Mouse (Mus musculus) thymus, postnatal 0 days (tissue): ENCODE results near the gene Dhrs4. TPM values are rescaled to one million over a fixed set of nuclear protein-coding genes. Genes with fewer than 3 reads are reported as not detected.

ENCODE experiments used
- DNase-seq: peaks from one replicate; pipeline ENCODE4 v3.0.0-alpha.2; 2015; ENCODE audit warnings: low spot score
- polyA plus RNA-seq: library from polyadenylated mRNA; unstranded; fragments of >200 nt; fragmentation: Nextera tagmentation; extraction: Ambion mirVana; gene quantifications from 2 replicates; pipeline ENCODE4 v1.2.1, GENCODE M21; 2015

The Dhrs4 gene
- polyA plus RNA-seq, 1 experiment from 2014 or later: 63.8 TPM

DNA sequence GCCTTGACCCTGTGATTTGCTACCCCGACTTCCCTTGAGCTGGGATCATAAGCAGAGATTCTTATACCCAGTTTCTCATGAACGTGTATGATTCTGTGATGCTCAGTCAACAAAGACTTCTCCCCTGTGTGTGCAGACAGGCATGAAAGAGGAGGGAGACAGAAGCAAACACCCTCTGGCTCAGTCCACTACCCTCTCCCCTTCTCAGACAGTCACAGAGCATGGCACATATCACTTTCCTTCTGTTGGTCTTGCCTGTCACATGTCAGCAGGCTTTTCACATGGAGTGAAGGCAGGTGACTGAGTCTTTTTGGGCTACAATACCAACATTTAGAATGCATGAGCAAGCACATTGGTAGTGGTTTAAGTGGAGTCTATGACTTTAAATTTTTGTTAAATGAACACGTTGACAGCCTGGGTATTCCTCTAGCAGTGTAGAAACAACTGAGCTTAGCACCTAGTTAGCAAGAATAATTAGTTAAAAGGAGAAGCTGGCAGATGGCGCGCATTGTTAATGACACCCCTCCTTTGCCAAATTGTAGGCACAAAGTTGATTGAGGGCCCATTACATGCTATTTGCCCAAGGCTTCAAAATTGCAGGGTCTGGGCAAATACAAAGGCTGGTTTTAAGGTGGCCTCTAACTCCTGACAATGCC, 6.0 kb downstream of the Dhrs4 start:
- DNase-seq: no peak

- DNase-seq: no peak
Observed at GRCm38 (mm10) chr14:55486836-55487235, 8.3 kb downstream of the Dhrs4 start.

DNA sequence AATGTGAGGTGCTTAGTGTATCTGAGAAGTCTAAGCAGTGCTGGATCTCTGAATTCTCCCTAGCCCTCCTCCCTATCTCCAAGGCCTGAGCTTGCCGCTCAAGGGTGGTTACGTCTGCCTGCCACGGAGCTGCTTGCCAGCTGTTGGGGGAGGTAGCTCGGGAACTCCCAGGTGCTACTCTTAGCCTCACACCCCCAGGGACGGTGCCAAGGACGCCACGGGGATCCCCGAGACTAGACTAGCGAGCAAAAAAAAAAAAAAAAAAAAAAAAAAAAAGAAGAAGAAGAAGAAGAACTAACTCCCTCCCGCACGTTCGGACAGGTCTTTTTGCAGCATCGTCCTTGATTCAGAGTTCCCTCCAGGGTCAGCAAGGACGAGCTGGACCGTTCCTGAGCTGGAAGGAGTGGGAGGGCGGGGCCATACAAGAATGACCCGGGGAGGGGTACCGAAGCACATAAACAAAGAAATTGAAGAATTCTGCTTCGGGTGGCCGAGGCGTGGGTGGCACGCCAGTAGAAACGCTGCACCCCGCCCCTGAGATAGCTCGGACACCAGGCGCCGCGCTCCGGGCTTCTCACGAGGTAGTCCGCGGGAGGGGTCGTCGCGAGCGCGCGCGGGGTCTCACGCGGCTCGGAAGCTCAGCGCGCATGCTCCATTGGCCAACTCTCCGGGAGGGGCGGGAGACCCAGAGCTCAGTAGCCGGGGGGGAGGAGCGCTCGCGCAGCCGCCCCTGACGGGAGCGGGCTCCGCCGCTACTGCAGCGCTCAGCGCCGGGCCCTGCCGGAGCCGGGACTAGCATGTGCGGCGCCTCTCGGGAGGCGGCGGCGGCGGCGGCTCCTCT, 12.0 kb downstream of the Dhrs4 start, which contains the start of gene Carmil3:
Carmil3 (plus strand) TSS at position 291 of the 841 bp plus-strand sequence.
- peak; percentile 73 for DNase-seq

DNA sequence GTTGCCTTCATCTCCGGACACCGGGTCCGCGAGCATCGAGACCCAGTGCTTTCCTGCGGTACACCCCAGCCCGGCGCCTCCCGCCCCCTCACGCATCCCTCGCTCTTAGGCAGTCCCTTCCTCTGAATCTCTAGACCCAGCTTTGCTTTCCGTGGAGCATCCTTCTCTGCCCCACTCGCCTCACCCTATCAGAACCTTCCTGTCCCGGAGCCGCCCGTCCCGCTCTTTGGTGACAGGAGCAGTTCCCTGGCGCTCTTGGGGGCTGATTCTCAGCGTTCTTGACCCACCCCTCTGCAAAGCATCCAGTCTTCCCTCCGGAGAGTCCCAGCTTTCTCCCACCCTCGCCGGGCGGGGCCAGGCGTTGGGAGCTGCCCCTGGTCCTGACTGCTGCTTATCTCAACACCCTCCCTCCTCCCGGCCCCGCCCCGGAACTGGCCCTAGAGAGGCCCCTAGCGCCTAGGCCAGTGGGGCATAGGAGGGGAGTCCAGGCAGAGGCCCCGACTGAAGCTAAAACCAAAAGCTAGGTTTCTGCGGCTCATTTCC, 12.8 kb downstream of the Dhrs4 start:
- DNase-seq: peak; percentile 20

- no peak for DNase-seq
Observed at GRCm38 (mm10) chr14:55492103-55492502, 13.5 kb downstream of the Dhrs4 start.

DNA sequence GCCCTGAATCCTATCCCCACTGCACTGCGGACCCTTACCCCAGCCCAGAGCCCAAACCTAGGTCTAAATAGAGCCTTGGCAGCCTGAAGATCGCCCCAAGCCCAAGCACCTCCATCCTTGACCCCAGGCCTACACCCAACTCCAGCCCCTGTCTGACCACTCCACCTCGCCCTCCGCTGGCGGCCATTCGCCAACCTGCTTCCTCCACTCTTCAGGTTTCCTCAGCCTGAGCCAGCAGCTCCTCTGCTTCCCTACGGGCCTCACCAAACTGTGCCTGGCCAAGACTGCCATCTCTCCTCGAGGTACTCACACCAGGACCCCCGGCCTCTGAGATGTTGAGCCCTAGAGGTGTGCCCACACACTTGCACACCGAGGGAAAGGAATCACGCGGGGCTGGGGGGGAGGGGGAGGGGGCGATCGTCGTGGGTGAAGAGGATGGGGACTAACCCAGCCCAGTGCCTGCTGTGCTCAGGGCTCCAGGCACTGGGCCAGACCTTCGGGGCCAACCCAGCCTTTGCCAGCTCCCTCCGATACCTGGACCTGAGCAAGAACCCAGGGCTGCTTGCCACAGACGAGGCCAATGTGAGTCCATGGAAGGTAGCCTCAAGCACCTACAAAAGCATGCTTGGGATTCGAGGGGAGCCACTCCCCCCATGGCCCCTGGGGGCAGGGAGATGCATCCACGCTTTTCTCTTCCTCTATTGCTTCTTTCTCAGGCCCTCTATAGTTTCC, 17.1 kb downstream of the Dhrs4 start:
- no peak for DNase-seq

DNA sequence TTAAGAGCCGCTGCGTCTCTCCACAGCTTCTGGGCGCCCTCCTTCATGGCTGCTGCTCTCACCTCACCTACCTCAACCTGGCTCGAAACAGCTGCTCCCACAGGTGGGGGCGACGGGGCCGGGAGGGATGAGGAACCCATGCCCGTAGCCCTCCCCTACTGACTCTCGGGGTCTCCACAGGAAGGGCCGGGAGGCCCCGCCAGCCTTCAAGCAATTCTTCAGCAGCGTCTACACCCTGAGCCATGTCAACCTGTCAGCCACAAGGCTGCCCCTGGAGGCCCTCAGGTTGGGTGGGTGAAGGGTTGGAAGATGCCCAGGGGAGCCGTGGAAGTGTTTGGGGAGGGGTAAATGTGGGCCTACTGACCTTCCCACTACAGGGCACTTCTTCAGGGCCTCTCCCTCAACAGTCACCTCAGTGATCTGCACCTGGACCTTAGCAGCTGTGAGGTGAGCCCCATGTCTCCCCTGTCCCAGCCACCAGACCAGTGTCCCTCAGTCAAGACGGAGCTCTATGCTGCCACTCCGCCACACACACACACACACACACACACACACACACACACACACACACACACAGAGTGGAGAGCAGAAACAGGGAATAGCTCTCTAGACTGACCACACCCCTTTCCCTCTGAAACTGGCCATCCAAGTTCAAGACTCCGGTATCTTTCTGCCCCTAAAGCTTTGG, 18.3 kb downstream of the Dhrs4 start:
- DNase-seq: no peak

GRCm38 (mm10) chr14:55497449-55497821, 18.9 kb downstream of the Dhrs4 start:
- DNase-seq: peak; percentile 80

GRCm38 (mm10) chr14:55505612-55506011, 27.1 kb downstream of the Dhrs4 start:
- no peak for DNase-seq

GRCm38 (mm10) chr14:55507801-55508200, 29.2 kb downstream of the Dhrs4 start:
- no peak for DNase-seq

- no peak for DNase-seq
Observed at GRCm38 (mm10) chr14:55509540-55509939, 31.0 kb downstream of the Dhrs4 start.

- DNase-seq: no peak
Observed at GRCm38 (mm10) chr14:55510125-55510731, 31.7 kb downstream of the Dhrs4 start, which contains the start of gene Cpne6. Gene Cpne6 (plus strand): TSS chr14:55510445.

- DNase-seq: no peak
Observed at GRCm38 (mm10) chr14:55511037-55511436, 32.5 kb downstream of the Dhrs4 start.

DNA sequence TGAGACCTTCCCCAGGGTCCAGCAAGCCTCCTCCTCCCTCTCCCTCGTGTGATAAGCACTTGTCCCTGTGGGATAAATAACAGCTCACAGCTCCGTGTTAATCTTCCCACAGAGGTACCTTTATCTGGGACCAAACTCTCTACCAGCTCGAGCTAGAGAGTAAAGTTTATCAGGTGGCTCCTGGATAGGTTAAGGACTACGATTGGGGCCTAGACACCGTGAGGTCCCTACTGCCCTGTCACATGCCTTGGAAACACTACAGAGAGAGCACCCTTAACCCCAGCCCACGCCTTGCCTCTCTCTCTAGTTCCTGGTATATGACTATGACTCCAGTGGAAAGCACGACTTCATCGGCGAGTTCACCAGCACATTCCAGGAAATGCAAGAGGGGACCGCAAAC, 35.4 kb downstream of the Dhrs4 start:
- DNase-seq: no peak

DNA sequence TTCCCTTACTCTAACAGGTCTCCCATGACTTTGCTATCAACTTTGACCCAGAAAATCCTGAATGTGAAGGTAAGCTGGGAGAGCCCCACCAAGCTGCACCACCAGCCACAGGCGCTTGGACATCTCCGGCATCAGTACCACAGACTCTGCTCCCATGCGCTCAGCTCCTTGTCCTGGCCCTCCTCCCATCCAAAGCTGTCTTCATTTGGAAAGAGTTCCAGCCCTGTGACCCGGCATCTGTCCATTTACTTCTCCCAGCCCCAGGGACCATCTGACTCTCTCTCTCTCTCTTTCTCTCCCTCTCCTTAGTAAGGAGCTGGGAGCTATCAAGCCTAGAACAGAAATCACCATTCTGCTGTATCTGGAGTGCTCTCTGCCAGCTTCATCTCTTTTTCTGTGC, 37.3 kb downstream of the Dhrs4 start:
- no peak for DNase-seq

DNA sequence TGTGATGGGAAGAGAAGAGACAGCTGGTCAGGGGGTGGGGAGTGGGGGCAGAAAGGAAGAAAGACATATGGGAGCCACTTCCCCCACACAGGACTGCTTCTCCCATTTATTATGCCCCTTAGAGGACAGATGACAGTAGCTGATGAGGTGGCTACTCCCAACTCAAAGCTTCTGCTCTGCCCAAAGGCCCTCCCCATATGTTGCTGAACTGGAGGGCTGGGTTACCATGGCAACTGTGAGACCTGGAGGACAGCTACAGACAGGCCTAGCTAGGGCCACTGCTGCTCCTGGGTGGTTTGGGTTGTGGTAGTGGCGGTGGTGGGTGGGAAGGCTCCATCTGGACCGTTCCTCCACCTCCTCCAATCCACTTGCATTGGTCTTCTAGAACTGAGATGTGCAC, 40.3 kb downstream of the Dhrs4 start:
- no peak for DNase-seq

DNA sequence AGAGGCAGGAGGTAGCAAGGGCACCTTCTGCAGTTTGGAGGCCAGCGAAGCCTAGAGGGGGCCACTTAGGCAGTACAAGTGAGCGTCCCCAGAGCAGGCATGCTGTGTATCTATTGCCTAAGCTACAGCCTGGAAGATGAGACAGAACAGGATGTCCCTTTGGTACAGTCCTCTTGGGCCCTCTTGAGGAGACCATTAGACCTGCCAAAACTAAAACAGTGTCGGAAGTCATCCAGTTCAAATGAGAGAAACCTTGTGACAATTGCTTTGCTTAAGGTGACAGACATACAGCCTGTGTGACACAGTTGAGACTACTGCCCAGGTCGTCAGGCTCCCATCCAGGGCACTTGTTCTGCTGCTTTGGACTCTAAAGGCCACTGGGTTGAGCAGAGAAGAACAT, 41.0 kb downstream of the Dhrs4 start:
- DNase-seq: no peak

- no peak for DNase-seq
Observed at GRCm38 (mm10) chr14:55520451-55521361, 42.1 kb downstream of the Dhrs4 start.

GRCm38 (mm10) chr14:55524062-55524461, 45.5 kb downstream of the Dhrs4 start:
- no peak for DNase-seq

- no peak for DNase-seq
Observed at GRCm38 (mm10) chr14:55524785-55525184, 46.2 kb downstream of the Dhrs4 start, which contains the start of gene Nrl. Gene Nrl (minus strand): TSS chr14:55524981.
